Mouse (Mus musculus) heart, adult 11 months (tissue): ENCODE data around the gene Exoc6.

Experiments
- DNase-seq: peaks from one replicate; pipeline ENCODE4 v3.0.0; 2022

The Exoc6 gene

GRCm38 (mm10) chr19:37550101-37551039 lies at the start of gene Exoc6:
TSS of gene Exoc6 (plus strand) at chr19:37550418.
- DNase-seq = peak; percentile 99

- DNase-seq = peak; percentile 90
Measured at GRCm38 (mm10) chr19:37502996-37503395, 47.2 kb upstream of the Exoc6 start.

GRCm38 (mm10) chr19:37506066-37506465 lies 44.2 kb upstream of the Exoc6 start:
- peak; percentile 87 for DNase-seq

- DNase-seq = peak; percentile 91
Measured at GRCm38 (mm10) chr19:37506614-37507013, 43.6 kb upstream of the Exoc6 start.

- DNase-seq = peak; percentile 96
Measured at GRCm38 (mm10) chr19:37509725-37510124, 40.5 kb upstream of the Exoc6 start.

GRCm38 (mm10) chr19:37514811-37515292 lies 35.4 kb upstream of the Exoc6 start:
- no peak for DNase-seq

GRCm38 (mm10) chr19:37517419-37517818 lies 32.8 kb upstream of the Exoc6 start:
- peak; percentile 48 for DNase-seq

GRCm38 (mm10) chr19:37520740-37521433 lies 29.3 kb upstream of the Exoc6 start:
- peak; percentile 86 for DNase-seq

- no peak for DNase-seq
Measured at GRCm38 (mm10) chr19:37521434-37521781, 28.8 kb upstream of the Exoc6 start.

GRCm38 (mm10) chr19:37523280-37524062 lies 26.7 kb upstream of the Exoc6 start:
- peak; percentile 76 for DNase-seq

- peak; percentile 78 for DNase-seq
Measured at GRCm38 (mm10) chr19:37525925-37526324, 24.3 kb upstream of the Exoc6 start.

- DNase-seq = peak; percentile 78
Measured at GRCm38 (mm10) chr19:37526768-37527167, 23.4 kb upstream of the Exoc6 start.

- peak; percentile 39 for DNase-seq
Measured at GRCm38 (mm10) chr19:37527736-37528135, 22.5 kb upstream of the Exoc6 start.

- DNase-seq = peak; percentile 71
Measured at GRCm38 (mm10) chr19:37528581-37528980, 21.6 kb upstream of the Exoc6 start.

- peak; percentile 80 for DNase-seq
Measured at GRCm38 (mm10) chr19:37529296-37529695, 20.9 kb upstream of the Exoc6 start.

- peak; percentile 78 for DNase-seq
Measured at GRCm38 (mm10) chr19:37529975-37530515, 20.2 kb upstream of the Exoc6 start.

GRCm38 (mm10) chr19:37530601-37531000 lies 19.6 kb upstream of the Exoc6 start:
- DNase-seq = peak; percentile 63

GRCm38 (mm10) chr19:37531200-37531845 lies 18.9 kb upstream of the Exoc6 start:
- peak; percentile 85 for DNase-seq

- DNase-seq = peak; percentile 64
Measured at GRCm38 (mm10) chr19:37533196-37533595, 17.0 kb upstream of the Exoc6 start.

GRCm38 (mm10) chr19:37534737-37535365 lies 15.4 kb upstream of the Exoc6 start:
- peak; percentile 75 for DNase-seq

- peak; percentile 37 for DNase-seq
Measured at GRCm38 (mm10) chr19:37536426-37536825, 13.8 kb upstream of the Exoc6 start.

- peak; percentile 4 for DNase-seq
Measured at GRCm38 (mm10) chr19:37537717-37538116, 12.5 kb upstream of the Exoc6 start.
